Mouse (Mus musculus) spleen, adult 18-20 months (tissue): ENCODE measurements at regions not wholly inside any gene's neighbourhood (a gene's known extent, or its start where the extent isn't known, plus 50 kb on each side); places are given as distances from the start of the nearest gene placed in this dataset.

ENCODE experiments used
- DNase-seq, 2 experiments: peaks; one replicate each; pipeline ENCODE4 v3.0.0; 2022; ENCODE audit warnings: mixed read lengths in 2 of 2

DNA sequence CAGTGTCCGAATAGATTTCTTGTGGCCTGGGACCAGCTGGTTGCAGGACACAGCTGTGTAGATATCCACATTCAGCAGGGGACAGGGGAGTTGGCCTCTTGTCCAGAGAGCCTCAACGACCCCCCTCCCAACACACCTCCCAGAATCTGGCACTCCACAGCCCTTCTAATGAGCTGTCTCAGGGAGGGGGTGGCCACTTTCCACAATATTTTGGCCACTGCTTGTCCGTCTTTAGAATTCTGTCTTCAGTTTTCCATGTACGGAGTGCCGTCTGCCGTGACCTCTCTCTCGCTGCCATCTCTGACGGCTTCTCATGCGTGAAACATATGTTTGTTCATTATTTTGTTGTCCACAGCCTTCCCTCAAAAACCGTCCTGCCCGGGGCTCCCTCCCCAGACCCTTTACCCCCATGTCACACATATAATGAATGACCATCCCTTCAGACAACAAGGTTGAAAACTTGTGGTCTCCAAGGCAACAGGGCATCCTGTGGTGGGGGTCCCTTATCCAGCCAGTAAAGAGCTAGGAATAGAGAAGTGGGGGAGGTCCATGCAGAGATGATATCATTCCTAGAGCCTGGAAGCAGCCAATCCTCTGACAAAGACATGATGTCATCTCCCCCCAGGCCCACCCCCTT is 200.3 kb downstream of the Sox9 start:
- DNase-seq: no peak

DNA sequence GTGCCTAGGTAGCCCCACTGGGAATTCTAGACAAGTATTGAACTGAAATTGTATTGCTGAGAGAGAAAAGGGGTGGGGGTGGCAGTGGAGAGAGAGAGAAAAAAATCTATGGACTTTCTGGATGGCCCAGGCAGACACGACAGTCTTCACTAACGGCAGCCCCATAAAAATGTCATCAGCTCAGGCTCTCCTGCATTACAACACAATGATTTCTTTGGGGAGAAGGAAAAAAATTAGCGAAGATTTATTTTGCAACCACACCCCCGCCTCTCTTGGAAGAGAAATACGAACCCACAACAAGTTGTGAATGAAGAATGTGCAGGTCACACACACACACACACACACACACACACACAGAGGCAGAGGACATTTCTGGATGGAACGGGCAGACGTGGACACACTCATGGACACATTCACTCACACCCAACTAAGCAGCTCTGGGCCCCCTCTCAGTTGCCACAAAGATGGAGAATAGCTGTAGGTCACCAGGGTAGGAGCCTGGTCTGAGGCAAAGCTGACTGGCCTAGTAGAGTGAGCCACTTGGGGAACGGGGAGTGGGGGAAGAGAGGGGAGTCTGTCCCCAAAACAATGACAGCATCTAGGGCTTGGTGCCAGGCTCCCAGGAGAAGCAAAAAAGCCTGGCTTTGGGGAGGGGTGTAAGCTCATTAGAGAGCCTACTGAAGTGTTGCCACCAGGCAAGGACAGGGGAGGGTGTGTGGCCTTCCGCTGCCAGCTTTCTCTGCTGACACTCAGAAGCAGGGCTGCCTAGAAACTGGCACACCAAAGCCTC is 201.0 kb downstream of the Sox9 start:
- DNase-seq: no peak

DNA sequence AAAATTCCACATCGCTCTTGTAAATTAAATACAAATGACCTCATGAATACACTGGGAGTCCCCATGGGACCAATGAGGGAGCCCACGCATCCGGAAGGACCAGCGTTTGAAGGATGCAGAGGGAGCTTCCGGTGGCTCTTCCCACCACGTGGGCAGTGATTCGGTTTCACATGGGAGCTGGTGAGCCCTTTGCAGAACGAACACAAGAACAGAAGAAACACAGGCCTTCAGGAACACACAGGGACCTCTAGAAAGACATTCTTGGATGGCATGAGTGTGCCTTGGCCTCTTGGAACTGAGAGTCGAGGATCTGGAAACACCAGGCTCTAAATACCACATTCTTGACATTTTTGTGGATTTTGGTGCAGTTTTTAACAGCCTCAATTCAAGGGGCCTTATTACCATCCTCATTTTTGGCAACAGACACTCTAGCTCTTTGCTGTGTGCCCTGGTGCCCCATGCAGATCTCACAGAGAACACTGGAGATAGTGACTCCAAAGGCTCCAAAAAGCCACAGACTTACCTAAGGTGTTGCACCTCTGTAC is 204.1 kb downstream of the Sox9 start:
- no peak for DNase-seq

DNA sequence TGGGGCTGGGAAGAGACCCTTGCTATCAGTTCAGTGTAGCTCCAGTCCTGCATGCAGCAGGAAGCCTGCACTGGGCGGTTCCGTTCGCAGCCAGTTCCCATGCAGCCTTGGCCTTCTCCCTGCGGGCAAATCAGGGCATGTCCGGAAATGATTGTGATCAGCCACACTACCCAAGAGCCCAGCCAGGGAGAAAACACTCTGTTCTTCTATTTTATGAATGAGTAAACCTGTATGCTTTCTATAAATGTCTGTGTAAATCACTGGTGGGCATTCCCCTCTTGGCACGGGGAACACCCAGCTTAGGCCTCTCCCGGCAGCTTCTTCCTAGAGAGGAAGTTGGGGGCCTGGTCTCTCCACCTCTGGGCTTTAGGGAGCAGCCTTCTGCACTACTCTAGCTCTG is 205.8 kb downstream of the Sox9 start:
- no peak for DNase-seq

DNA sequence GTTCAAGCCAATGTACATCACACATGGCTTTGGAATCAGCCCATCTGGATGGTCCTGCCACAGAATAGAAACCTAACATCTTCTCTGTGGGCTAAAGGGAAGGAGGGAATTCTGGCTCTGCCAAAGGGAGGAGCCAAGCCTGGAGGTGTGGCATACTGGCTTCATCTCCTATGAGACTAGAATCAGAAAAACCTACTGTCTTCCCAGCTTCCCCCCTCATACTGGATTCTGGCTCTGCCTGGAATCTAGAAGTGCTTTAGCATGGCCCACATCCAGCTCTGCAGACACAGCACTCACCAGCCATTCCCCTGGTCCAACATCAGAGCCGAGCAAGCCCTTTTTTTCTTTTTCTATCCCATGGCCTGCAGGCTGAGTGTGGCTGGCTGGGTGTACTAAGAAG is 206.9 kb downstream of the Sox9 start:
- no peak for DNase-seq

DNA sequence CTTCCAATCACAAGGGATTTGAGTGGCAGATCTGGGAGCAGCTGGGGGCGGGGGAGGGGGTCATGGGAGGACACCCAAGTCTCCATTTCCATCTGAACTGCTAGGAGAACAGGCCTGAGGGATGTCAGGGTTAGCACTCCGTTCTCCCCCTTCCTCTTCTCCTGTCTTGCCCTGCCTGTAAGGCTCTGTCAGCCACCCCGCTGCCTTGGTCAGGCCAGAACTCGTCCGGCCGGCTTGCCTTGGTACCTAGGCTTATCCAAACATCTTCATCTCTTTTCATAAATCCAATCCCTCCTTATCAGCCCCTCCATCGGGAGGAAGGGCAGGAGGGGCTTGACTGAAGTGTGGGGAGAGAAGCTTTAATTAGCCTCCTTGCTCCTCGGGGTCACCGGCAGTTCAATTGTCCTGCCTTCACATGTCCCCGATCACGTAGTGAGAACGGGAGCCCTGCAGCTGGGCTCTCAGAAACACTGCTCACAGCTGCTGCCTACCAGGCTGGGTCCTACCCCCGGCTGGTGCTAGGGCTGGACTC is 208.0 kb downstream of the Sox9 start:
- DNase-seq: no peak

DNA sequence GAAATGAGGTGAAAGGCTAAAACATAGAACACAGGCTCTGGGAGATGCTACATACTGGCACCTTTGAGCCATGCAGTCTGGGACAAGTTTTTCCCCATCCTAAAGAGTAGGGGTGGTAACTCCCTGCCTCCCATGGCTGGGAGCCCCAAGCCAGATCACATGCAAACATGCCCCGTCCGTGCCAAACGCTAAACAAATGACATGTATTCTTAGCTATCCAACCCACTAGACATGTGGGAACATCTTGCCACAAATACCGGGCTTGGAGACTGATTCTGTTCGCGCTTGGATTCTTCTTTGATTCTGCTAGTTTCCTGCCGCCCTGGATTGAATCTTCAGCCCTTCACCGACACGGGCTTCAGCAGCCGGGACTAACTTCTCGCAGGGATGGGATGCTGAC is 208.7 kb downstream of the Sox9 start:
- no peak for DNase-seq

DNA sequence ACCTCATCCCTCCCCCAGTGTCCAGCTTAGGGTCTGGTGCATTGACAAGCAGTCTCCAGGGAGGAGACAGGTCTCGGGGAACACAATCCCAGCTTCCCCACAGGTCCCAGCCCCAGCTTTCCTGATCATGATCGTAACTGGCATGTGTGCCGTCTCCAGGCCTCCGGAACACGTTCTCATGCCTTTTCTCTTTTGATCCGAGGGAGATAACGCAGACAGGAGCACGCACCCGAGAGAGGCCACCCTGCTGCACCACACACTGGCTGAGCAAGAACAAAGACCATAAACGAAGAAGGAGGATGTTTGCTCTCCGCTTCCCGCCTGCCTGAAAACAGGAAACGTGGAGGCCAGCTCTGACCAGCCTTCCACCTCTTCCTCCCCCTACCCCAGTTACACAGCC is 209.8 kb downstream of the Sox9 start:
- DNase-seq: no peak

DNA sequence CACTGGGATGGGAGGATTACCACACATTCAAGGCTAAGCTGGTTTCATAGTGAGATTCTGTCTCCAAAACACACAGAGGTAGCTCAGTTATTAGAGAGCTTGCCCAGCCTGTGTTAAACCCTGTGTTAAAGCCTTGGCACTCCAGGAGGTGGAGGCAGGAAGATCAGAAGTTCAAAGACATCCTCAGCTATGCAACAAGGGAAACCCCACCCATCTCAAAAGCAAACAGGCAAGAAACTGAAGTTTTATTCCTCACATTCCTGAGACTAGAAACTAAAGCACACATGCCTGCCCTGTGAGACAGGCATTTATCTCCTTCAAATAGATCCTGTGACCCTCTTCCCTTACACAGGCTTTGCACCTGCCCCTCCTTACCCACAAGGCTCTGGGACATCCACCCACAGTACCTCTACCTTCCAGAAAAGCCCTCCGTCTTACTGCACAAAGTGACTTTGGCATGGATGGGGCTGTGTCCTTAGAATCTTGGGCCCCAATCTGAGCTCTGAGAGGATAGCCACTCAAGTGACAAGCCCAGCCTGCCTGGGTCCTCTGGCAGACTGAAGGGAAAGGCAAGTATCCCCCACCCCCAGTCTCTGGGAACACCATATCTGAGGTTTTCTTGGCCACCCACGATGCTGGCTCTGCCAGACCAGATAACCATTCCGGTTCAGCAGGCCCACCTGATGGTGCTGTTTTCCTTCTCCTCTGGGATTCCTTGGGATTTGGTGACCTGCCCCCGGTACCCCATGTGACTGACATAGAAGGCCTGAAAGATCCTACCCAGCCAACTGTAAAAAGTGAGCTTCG is 217.0 kb downstream of the Sox9 start:
- DNase-seq: no peak

DNA sequence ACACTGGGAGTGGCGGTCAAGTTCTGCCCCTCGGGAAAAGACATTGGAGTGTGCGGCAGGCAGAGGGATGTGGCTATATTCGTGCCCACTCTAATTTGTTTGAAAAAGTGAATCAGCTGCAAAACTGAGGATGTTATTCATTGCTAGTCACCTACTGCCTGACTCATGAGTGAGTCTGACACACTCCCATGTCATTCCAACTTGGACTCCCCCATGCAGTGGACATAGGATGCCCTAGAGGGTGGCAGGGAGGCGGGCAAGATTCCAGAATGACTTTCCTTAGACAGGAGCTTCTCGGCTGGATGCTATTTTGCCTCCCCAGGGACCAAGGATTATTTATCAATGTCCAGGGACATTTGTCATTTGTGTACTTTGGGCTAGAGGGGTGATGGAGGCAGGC is 219.0 kb downstream of the Sox9 start:
- no peak for DNase-seq

DNA sequence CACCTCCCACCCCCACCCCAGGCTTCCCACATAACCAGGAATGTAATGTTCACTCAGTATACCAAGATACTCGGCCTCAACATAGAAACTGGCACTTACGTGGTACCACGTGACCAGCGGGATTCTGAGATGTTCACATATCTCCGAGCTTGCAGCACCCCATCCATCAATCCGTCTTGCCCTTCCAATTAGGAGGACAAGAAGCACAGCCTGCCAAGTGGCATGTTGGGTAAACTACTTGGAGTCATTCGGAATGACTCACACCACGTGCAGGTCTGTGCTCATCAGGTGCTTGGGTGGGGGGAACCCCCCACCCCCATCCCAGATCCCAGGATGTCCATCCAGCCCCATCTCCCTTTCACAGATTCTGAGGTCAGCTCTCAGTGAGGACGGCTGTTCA is 223.9 kb downstream of the Sox9 start:
- no peak for DNase-seq

DNA sequence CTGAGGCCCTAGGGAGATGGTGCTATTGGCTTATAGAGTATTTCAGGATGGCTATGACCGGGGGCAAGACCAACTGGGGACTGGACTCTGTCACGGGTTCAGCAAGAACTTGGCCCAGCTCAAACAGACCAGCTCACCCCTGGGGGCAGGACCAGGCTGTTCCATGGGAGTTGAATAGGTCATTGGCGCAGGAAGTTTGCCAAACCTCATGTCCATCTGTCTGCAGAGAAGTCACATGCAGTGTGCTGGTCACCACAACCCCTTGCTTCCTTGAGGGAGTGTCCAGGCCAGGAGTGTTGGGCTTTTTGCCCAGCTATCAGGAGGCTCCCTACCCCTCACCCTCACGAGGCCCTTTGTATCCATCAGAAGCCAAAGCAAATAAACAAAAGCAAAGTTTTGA is 226.5 kb downstream of the Sox9 start:
- no peak for DNase-seq

DNA sequence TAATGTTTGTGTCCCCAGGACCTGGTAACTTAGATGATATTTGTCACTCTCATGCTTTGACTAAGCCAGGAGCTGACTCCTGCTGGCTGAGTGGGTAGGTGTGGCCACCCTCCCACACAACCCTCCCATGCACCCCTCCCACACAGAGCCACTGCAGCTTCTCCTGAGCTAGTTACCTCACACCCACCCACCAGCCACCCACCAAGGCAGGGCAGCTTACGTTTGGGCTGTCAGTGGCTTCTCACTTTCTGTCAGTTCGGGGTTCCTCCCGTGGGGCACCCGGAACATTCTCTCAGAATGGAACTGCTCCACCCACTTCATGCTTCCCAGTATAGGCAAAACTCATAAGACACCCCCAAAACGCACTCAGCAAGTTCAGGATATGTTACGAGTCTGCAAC is 227.4 kb downstream of the Sox9 start:
- no peak for DNase-seq

DNA sequence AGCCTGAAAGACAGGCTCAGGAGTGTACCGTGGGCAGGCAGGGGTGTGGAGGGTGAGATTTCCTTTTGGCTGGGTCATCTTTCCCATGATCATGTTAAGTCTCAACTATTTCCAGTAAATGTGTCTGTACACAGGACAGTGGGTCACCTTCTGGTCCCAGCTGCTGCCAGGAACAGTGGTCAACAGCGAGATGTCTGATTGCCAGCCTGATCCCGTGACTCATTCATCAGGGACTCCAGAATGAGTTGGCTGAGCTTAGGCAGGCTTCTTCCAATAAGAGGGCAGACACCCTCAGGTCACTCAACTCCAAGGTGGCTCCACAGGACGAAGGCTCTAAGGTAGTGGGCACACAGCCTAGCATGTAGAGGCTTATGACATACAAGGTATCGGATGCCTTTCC is 228.9 kb downstream of the Sox9 start:
- DNase-seq: no peak

DNA sequence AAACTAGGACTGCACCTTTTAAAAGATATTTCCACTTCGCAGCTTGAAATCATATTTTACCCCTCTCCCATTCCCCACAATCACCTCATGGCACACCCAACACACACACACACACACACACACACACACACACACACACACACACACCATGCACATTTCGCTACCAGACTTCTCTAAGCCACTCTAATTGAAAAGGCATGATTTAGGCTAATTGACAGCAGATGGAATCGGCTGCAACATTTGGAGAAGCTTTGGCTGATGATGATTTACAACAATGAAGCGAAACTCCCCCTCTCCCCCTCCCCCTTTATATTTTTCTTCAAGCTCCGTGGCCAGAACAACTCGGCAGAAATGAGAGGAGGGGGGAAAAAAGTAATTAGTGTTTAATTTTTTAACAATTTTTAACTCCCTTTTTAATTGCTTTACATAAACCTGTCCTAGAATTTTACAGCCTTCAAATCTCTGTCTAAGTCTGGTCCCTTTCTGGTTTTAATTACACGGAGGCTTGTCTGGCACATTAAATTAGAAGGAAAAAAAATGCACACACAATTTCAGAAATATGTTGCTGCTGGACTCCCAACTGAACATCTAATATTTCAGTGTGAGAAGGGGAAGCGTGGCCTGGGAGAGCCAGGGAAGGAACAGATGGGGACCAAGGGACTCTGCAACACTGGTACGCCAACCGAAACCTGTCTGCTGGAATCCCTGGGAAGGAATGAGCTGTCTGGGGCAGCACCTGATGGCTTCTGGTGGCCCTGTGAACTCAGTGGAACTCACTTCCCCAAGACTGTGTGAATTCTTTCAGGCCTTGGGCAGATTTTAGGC is 232.4 kb downstream of the Sox9 start:
- no peak for DNase-seq

DNA sequence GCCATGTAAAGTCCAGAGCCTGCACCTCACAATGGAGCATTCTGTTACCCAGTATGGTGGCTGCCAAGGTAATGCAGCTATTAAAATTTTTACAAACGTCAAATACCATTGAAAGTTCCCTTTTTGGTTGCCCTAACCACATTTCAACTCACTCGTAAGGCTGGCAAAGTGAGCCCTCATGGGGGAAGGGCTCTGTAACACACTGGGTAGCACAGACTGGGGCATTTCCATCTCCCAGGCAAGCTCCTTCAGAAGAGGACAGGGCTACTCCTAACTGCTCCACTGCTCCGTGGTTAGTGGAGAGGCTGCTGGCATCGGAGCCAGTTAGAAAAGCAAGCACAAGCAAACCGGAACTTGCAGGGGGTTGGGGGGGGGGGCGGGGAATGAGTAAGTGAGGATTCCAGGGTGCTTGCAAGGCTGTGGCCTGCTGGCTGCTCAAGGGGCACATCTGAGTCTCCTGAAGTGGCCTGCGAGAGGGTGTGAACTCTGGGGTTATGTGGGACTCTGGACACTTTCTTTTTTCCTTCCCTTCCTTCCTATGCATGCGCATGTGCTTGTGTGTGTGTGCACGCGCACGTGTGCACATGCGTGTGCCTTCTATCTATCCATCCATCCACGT is 233.8 kb downstream of the Sox9 start:
- no peak for DNase-seq

DNA sequence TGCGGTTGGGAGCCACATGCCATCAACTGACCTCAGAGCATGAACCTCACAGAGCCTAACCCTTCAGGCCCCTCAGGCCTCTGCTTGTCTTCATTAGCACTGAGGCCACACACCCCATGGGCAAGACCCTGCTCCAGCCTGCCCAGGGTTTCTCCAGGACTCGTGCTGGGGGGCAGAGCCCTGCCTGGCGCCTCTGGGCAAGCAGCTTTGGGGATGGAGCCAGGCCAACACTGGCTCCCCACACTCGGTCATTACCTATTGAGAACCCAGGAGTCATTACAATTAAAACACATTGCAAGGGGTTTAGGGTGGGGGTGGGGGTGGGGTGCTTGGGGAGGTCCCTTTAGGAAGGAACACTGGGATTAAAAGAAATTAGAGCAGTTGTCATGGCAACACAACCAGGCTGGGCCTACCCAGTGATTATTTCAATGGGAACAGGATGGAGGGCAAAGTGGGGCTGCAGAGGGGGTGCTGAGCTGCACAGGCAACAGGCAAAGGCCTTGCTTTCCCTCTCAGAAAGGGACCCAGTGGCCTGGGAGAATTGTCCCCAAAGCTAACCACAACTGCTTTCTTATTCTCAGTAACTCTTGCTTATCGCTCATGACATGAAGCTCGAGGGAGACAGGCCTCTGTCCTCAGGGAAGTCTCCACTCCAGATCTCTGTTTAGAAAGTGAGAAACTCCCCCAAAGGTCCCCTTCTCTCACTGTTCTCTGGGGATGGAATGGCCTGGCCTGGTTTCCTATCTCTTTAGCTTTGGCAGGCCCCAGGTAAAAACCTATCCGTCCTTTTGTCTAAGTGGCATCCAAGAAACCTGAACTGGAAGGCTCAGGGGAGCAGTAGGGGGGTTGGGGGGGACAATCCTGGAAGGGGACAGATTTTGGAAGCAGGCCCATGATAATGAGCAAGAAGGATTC is 235.0 kb downstream of the Sox9 start:
- no peak for DNase-seq

DNA sequence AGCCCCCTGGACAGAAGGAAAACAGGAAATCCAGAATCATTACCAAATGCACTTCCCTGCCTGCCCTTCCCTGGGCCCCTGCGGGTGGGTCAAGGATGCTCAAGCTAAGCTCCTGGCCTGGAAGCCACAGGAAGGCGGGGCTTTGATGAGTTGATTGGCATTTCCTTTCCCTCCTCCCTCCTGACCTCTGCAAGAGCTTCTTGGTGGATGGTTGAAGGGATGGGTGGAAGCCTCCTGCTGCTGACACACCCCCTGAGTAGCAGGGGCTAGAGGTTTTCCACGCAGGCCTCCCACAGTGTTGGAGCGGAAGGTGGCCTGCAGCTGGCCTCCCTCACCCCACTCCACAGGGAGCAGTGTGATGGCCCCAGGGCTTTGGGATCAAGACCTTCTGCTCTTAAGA is 239.5 kb downstream of the Sox9 start:
- no peak for DNase-seq

DNA sequence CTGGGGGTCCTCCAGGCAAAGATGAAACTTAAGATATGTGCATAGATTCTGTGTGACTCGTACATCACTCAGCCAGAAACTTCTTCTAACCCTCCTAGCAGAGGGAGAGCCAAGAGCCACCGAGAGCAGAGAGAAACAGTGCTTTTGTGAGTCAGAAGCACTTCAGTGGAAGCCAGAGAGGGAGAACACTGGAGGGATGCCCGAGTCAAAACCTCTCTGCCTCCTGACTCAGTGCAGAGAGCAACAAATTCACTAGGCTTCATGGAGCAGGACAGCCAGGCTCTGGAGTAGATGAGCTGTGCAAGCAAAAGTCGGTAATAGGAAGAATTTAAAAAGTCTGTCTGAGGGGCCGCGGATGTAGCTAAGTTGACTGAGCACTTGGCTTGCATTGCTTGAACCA is 245.0 kb downstream of the Sox9 start:
- DNase-seq: no peak

DNA sequence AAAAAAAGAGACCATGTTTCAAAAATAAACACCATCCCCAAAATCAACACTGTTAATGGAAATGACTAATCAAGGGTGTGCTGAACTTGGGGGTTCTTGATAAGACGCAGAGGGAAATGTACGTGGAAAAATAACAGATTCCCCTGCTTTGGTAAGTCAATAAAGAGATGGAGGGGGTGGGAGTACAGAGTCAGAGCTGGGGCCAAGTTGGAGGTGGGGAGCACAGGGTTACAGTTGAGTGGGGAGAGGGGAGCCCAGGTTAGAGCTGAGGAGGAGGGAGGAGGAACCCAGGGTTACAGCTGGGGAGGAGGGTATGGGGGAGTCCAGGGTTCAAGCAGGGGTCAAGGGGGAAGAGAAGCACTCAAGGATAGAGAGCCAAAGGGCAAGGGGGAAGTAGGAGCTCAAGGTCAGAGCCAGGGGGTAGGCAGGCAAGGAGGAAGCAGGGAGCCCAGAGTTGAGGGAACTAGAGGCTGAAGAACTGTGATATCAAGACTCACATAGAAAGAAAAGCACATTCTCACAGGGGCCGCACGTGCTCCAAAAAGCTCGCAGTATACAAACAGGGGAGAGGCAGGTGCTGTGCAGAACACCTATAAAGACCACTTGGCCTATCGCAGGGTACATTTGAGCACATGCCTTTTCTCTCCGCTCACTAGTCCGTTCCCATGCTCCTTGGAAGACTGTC is 246.4 kb downstream of the Sox9 start:
- no peak for DNase-seq
